Mouse (Mus musculus) retina, adult 2 months (tissue): ENCODE measurements around the gene Cntrl.

ENCODE experiments used
- DNase-seq: peaks from one replicate; pipeline ENCODE4 v3.0.0-alpha.2; 2012; ENCODE audit warnings: low read depth, low spot score

The Cntrl gene

GRCm38 (mm10) chr2:35218736-35219135 lies 109.4 kb downstream of the Cntrl start:
- no peak for DNase-seq

DNA sequence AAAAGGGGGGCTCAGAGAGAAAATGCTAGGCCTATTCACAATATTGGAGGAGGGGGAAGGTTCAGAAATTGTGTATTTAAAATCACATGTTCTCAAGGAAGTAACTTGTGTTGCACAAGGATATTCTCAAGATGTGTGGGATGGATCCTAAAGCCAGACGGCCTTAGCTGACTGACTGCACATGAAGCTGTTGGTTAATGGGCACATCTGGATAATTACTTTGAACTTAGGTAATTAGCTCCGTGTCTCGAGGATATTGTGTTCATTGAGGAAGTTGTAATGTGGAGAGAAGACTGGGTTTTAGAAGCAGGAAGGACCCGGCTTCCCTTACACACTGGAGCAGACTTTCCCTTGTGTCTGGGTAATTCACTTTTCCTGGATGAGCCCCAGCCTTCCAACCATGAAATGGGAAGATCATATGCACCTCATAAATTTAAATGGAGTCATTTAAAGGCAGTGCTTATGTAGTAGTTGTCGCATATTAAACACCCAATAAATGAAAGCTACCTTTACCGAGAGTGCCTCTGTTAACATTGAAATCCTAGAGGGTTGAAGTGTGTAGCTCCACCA lies 113.6 kb downstream of the Cntrl start:
- DNase-seq: no peak

GRCm38 (mm10) chr2:35224285-35224684 lies 115.0 kb downstream of the Cntrl start:
- DNase-seq: no peak

DNA sequence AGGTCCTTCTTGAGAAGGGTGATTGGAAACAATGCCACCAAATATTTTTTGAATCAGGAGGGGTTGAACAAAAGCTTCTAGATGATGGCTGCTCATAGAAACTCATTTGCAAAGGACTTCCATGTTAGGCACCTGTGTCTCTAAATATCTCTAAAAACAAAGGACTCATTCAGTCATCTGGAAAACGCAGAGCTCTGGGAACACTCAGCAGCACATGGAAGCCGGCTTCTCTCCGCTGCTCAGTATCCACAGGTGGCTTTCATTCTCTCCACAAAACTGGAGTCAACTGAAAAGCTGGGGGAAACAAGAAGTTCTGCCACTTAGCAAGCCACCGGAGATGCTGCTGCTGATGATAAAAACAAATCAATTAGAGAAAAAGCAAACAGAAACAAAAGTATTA lies 118.9 kb downstream of the Cntrl start:
- DNase-seq: no peak
